Comparison of ENCODE assay signal across 8 mouse cellular contexts in genomic region chr17:35379729-35380451, GRCm38 (mm10). TPM values are rescaled to one million over a fixed set of nuclear protein-coding genes. Genes with fewer than 3 reads are reported as not detected.
DNase-seq lines count a peak whose midpoint lies in the region; ATAC-seq and TF ChIP-seq lines count a peak whose summit lies in the region.

No protein-coding gene starts in this region.

- H3K4me3 ChIP-seq in left cerebral cortex, adult 2 months = peak overlapping the region; percentile 52
- H3K4me3 ChIP-seq in heart, embryonic 11.5 days (ENCODE audit: low read depth, low read length) = peak overlapping the region; percentile 67
- H3K4me3 ChIP-seq in kidney, embryonic 15.5 days (replicated peaks) = peak overlapping the region; percentile 64

- H3K9me3 ChIP-seq in heart, embryonic 11.5 days (replicated peaks; ENCODE audit: control insufficient read depth, low read length) = no peaks in the 10 kb centered on the region
- no peaks in the 10 kb centered on the region; the same call in 1 of the 2 replicates for H3K9me3 ChIP-seq in kidney, embryonic 15.5 days (replicated peaks)

- no peak for TF ChIP-seq CTCF in left cerebral cortex, adult 2 months (IDR thresholded peaks at IDR 0.05)

- H3K27me3 ChIP-seq in heart, embryonic 11.5 days (ENCODE audit: control insufficient read depth, insufficient read depth, low read length) = peaks cover 2% of the 10 kb centered on the region; the same call in 1 of the 2 replicates
- H3K27me3 ChIP-seq in kidney, embryonic 15.5 days = peaks cover 9% of the 10 kb centered on the region; the same call in 1 of the 2 replicates

- H3K4me2 ChIP-seq in heart, embryonic 11.5 days = peak overlapping the region; percentile 98
- peak overlapping the region; percentile 98 for H3K4me2 ChIP-seq in kidney, embryonic 15.5 days

- DNase-seq in left cerebral cortex, adult 2 months (ENCODE audit: extremely low spot score in 1 of 2, low spot score in 2 of 2) = no peak
- DNase-seq in left cerebral cortex, adult 9 months (ENCODE audit: low spot score in 2 of 2) = no peak
- DNase-seq in embryo, embryonic 11 days = peak; percentile 30
- peak; percentile 51 for DNase-seq in lung, postnatal 25 days (ENCODE audit: low spot score)
- DNase-seq in retina, postnatal 1 day = peak; percentile 47
- DNase-seq in frontal cortex, postnatal 36 days (ENCODE audit: low spot score in 2 of 2) = no peak

- no peaks in the 10 kb centered on the region for H3K4me1 ChIP-seq in heart, embryonic 11.5 days (ENCODE audit: control insufficient read depth, insufficient read depth, low read length)
- H3K4me1 ChIP-seq in kidney, embryonic 15.5 days = 0 out of 2 replicates have a peak, but pooled peaks cover 8% of the 10 kb centered on the region

- H3K36me3 ChIP-seq in heart, embryonic 11.5 days (ENCODE audit: control insufficient read depth, insufficient read depth, low read length) = no peaks in the 10 kb centered on the region
- H3K36me3 ChIP-seq in kidney, embryonic 15.5 days = no peaks in the 10 kb centered on the region

- intact Hi-C loops in left cerebral cortex, adult 2 months (cut with DNase I) = no loop called here

- under 1% methylated on average over 63 of the region's 70 CpGs for WGBS in heart, embryonic 11.5 days (ENCODE audit: insufficient replicate concordance)
- under 1% methylated on average over 70 of the region's 70 CpGs for WGBS in kidney, embryonic 15.5 days

- H3K9ac ChIP-seq in heart, embryonic 11.5 days (ENCODE audit: low read depth, low read length) = peak overlapping the region; percentile 64; the same call in 1 of the 2 replicates
- H3K9ac ChIP-seq in kidney, embryonic 15.5 days = peak overlapping the region; percentile 57

- 0 out of 2 replicates have a peak, but pooled peaks have one; percentile 39 for ATAC-seq in heart, embryonic 11.5 days (replicated peaks; ENCODE audit: insufficient number of reproducible peaks, low FRiP score, low TSS enrichment)
- ATAC-seq in kidney, embryonic 15.5 days (replicated peaks; ENCODE audit: low FRiP score) = peak; percentile 76

- H3K27ac ChIP-seq in left cerebral cortex, adult 2 months = no peak overlapping the region; the same call in 1 of the 2 replicates
- no peak overlapping the region for H3K27ac ChIP-seq in heart, embryonic 11.5 days (ENCODE audit: low read depth, low read length)
- H3K27ac ChIP-seq in kidney, embryonic 15.5 days = no peak overlapping the region

RNA-seq across cellular contexts. Expression of gene H2-Q4, which starts 0.5 kb away (rescaled TPM):
- total RNA-seq in left cerebral cortex, adult 2 months (2021) = 1 to 10 TPM; 2.2 to 3.1 TPM
- 1.8 and 2.7 TPM in 2 replicates for polyA plus RNA-seq in heart, embryonic 11.5 days (2014; fragmentation: Nextera tagmentation; extraction: Ambion mirVana)
- 4.0 and 4.1 TPM in 2 replicates for polyA plus RNA-seq in kidney, embryonic 15.5 days (2015; fragmentation: Nextera tagmentation; extraction: Ambion mirVana)

RNA-seq across cellular contexts. Expression of gene H2-Q2, which starts 37.8 kb away (rescaled TPM):
- total RNA-seq in left cerebral cortex, adult 2 months (2021) = 1 to 10 TPM in 1 of 2 experiments, under 1 TPM in 1; 0.54 to 1.1 TPM
- polyA plus RNA-seq in heart, embryonic 11.5 days (2014; fragmentation: Nextera tagmentation; extraction: Ambion mirVana) = 9.0 and 10.1 TPM in 2 replicates
- polyA plus RNA-seq in kidney, embryonic 15.5 days (2015; fragmentation: Nextera tagmentation; extraction: Ambion mirVana) = 0.64 and 0.80 TPM in 2 replicates

RNA-seq across cellular contexts. Expression of gene H2-Q6, which starts 44.8 kb away (rescaled TPM):
- total RNA-seq in left cerebral cortex, adult 2 months (2021) = under 1 TPM in 1 of 2 experiments, not detected in 1; 0.59 TPM
- polyA plus RNA-seq in heart, embryonic 11.5 days (2014; fragmentation: Nextera tagmentation; extraction: Ambion mirVana) = 0.38 and 0.39 TPM in 2 replicates
- 3.0 and 5.2 TPM in 2 replicates for polyA plus RNA-seq in kidney, embryonic 15.5 days (2015; fragmentation: Nextera tagmentation; extraction: Ambion mirVana)

RNA-seq across cellular contexts. Expression of gene H2-Q7, which starts 59.1 kb away (rescaled TPM):
- total RNA-seq in left cerebral cortex, adult 2 months (2021) = under 1 TPM; 0.47 to 0.57 TPM
- polyA plus RNA-seq in heart, embryonic 11.5 days (2014; fragmentation: Nextera tagmentation; extraction: Ambion mirVana) = 0.84 and 2.6 TPM in 2 replicates
- polyA plus RNA-seq in kidney, embryonic 15.5 days (2015; fragmentation: Nextera tagmentation; extraction: Ambion mirVana) = 12.7 and 13.9 TPM in 2 replicates

RNA-seq across cellular contexts. Expression of gene H2-Q1, which starts 59.7 kb away (rescaled TPM):
- under 1 TPM in 1 of 2 experiments, not detected in 1; 0.79 TPM for total RNA-seq in left cerebral cortex, adult 2 months (2021)
- polyA plus RNA-seq in heart, embryonic 11.5 days (2014; fragmentation: Nextera tagmentation; extraction: Ambion mirVana) = 0.18 and 0.53 TPM in 2 replicates
- 0.13 TPM in 1 of 2 replicates, not detected in the other for polyA plus RNA-seq in kidney, embryonic 15.5 days (2015; fragmentation: Nextera tagmentation; extraction: Ambion mirVana)

Comparison
In these comparisons a context has a peak if more than half of its experiments do, and no peak if none do; other contexts are left out.
1. DNase-seq: peak in embryo, embryonic 11 days (single experiment), lung, postnatal 25 days (single experiment) and retina, postnatal 1 day (single experiment); none in left cerebral cortex, adult 2 months (0 of 2), left cerebral cortex, adult 9 months (0 of 2) and frontal cortex, postnatal 36 days (0 of 2).
2. Peak in every context shown above with its lines, with median percentiles within 50 percentile points of each other: H3K4me3 ChIP-seq.